ENCODE assay signal across 8 mouse cellular contexts in genomic region chr7:16119569-16120261, GRCm38 (mm10). TPM values are rescaled to one million over a fixed set of nuclear protein-coding genes. Genes with fewer than 3 reads are reported as not detected.
DNase-seq lines count a peak whose midpoint lies in the region; ATAC-seq lines count a peak whose summit lies in the region.

TSS of gene Kptn (plus strand) at chr7:16119895.

- DNase-seq in T-cell, adult 2 months (ENCODE audit: low spot score): peak; percentile 89
- DNase-seq in cerebellum, postnatal 36 days: peak; percentile 94 to 96
- DNase-seq in frontal cortex, postnatal 36 days (ENCODE audit: low spot score in 2 of 2): peak; percentile 93 to 95
- peak; percentile 86 for DNase-seq in left cerebral cortex, adult 11 months (ENCODE audit: low spot score)
- peak; percentile 91 to 95 for DNase-seq in lung, postnatal 4 days
- DNase-seq in retina, postnatal 7 days (ENCODE audit: low read depth, low spot score): peak; percentile 90
- peak; percentile 88 for DNase-seq in urinary bladder, adult 2 months (ENCODE audit: low spot score)

- peak within 1 kb of the TSS; percentile 84 for H3K9ac ChIP-seq in hindbrain, embryonic 15.5 days

- H3K36me3 ChIP-seq in hindbrain, embryonic 15.5 days: peaks cover 31% of the 10 kb centered on the region

- no peaks in the 10 kb centered on the region for H3K27me3 ChIP-seq in hindbrain, embryonic 15.5 days

- peaks cover 15% of the 10 kb centered on the region for H3K4me1 ChIP-seq in hindbrain, embryonic 15.5 days (replicated peaks)

- ATAC-seq in hindbrain, embryonic 15.5 days (ENCODE audit: low FRiP score, low read depth): peak; percentile 88

- peak within 1 kb of the TSS; percentile 68 for H3K4me3 ChIP-seq in hindbrain, embryonic 15.5 days

- 2% methylated on average over 33 of the region's 33 CpGs for WGBS in hindbrain, embryonic 15.5 days

- H3K4me2 ChIP-seq in hindbrain, embryonic 15.5 days: peak within 1 kb of the TSS; percentile 74

- no peaks in the 10 kb centered on the region for H3K9me3 ChIP-seq in hindbrain, embryonic 15.5 days

- peak within 1 kb of the TSS; percentile 95 for H3K27ac ChIP-seq in hindbrain, embryonic 15.5 days (replicated peaks)

RNA-seq across cellular contexts. Expression of gene Kptn, which starts in this region (rescaled TPM):
- 45.3 and 53.5 TPM in 2 replicates for polyA plus RNA-seq in hindbrain, embryonic 15.5 days (2015; fragmentation: Nextera tagmentation; extraction: Ambion mirVana)
- polyA plus RNA-seq in urinary bladder, adult 2 months (2012; rRNA removed): 27.2 and 28.0 TPM in 2 replicates

Comparison
In these comparisons a context has a peak if more than half of its experiments do, and no peak if none do; other contexts are left out.
1. Peak in every context shown above with its lines: DNase-seq, ATAC-seq, H3K4me3 ChIP-seq and H3K27ac ChIP-seq.